Mouse (Mus musculus): Measurements from ENCODE around the gene Rtn4rl2. TPM values are rescaled to one million over a fixed set of nuclear protein-coding genes. Genes with fewer than 3 reads are reported as not detected.

The Rtn4rl2 gene
- total RNA-seq, 1 experiment: 0.80 TPM

DNA sequence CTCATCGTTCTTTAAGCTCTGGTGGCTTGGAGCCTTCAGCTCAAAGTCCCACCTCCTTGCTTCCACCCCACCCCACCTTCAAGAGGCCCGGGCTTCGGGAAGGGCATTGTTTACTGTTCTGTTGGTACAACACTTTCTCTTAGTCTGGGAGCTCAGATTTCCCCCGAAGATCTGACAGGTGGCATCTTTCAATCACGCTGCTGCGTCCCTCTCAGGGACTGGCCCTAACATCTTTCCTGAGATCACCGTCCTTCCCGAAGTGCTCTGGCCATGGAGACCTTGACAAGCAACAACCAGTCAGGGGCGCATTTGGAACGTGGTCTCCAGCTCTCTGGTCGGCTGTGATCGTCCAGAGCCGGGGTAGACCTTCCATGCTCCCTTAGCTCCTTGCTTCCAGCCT lies 64.0 kb downstream of the Rtn4rl2 start, which contains the start of gene Smtnl1:
TSS of gene Smtnl1 (minus strand) at position 101 of the 400 bp plus-strand sequence.
- H3K4me1 ChIP-seq (ENCODE audit: control insufficient read depth in 2 of 2, insufficient read depth in 2 of 2, low read length in 2 of 2, poor library complexity in 1 of 2): peaks cover 0 to 2% of the 10 kb centered on the region in 2 experiments; a peak in 1 of 4 replicates
- DNase-seq (ENCODE audit: low read depth, low spot score): no peak
- no peaks in the 10 kb centered on the region for H3K9me3 ChIP-seq (ENCODE audit: control insufficient read depth, insufficient read depth, low read depth, low read length)
- no peak within 1 kb of the TSS for H3K4me3 ChIP-seq (ENCODE audit: insufficient read depth in 1 of 2, low read depth in 1 of 2, low read length in 2 of 2, poor library complexity in 1 of 2, severe bottlenecking in 1 of 2)
- in situ Hi-C loops (cut with MboI; ENCODE audit: low sequenced_read_pairs in 2 of 2, unreplicated experiment in 2 of 2): no loop called here
- H3K36me3 ChIP-seq (ENCODE audit: control insufficient read depth, insufficient read depth, low read length, poor library complexity, severe bottlenecking): no peaks in the 10 kb centered on the region
- H3K9ac ChIP-seq (ENCODE audit: insufficient read depth, low read depth, low read length, poor library complexity, severe bottlenecking): no peak within 1 kb of the TSS
- H3K27ac ChIP-seq (ENCODE audit: insufficient read depth, low read depth, low read length, poor library complexity, severe bottlenecking): no peak within 1 kb of the TSS
- TF ChIP-seq HCFC1 (IDR thresholded peaks at IDR 0.05; ENCODE audit: borderline replicate concordance, insufficient read depth, low read length) (no peak), MAFK (IDR thresholded peaks at IDR 0.05; ENCODE audit: insufficient read depth, low read depth, low read length) (no peak), ZC3H11A (IDR thresholded peaks at IDR 0.05; ENCODE audit: borderline replicate concordance, low read depth, low read length) (no peak), CHD2 (IDR thresholded peaks at IDR 0.05; ENCODE audit: low read depth, low read length) (no peak), ZNF384 (IDR thresholded peaks at IDR 0.05; ENCODE audit: low read depth, low read length) (no peak)

Other genes with a start within 250 kb of the Rtn4rl2 start
- 48.2 and 51.5 TPM in 2 replicates for gene Ctnnd1, start 235.9 kb downstream of the Rtn4rl2 start, total RNA-seq (2012; rRNA removed)
- gene Btbd18, start 227.6 kb downstream of the Rtn4rl2 start, total RNA-seq (2012; rRNA removed): 3.2 and 3.6 TPM in 2 replicates
- gene Selenoh, start 215.9 kb downstream of the Rtn4rl2 start, total RNA-seq (2012; rRNA removed): 546 and 589 TPM in 2 replicates
- 1.1 and 2.7 TPM in 2 replicates for gene Gm28635, start 208.7 kb downstream of the Rtn4rl2 start, total RNA-seq (2012; rRNA removed)
- gene Med19, start 208.3 kb downstream of the Rtn4rl2 start, total RNA-seq (2012; rRNA removed): 17.1 and 31.4 TPM in 2 replicates
- 160 and 193 TPM in 2 replicates for gene Tmx2, start 207.6 kb downstream of the Rtn4rl2 start, total RNA-seq (2012; rRNA removed)
- 34.8 and 39.0 TPM in 2 replicates for gene Zdhhc5, start 171.5 kb downstream of the Rtn4rl2 start, total RNA-seq (2012; rRNA removed)
- gene Clp1, start 159.4 kb downstream of the Rtn4rl2 start, total RNA-seq (2012; rRNA removed): 28.6 and 36.4 TPM in 2 replicates
- 0.89 and 1.8 TPM in 2 replicates for gene Ypel4, start 152.7 kb downstream of the Rtn4rl2 start, total RNA-seq (2012; rRNA removed)
- gene Gm19426, start 143.1 kb downstream of the Rtn4rl2 start, total RNA-seq (2012; rRNA removed): 13.1 and 14.6 TPM in 2 replicates
- 6.3 and 12.2 TPM in 2 replicates for gene Serping1, start 111.3 kb downstream of the Rtn4rl2 start, total RNA-seq (2012; rRNA removed)
- gene Ube2l6, start 87.9 kb downstream of the Rtn4rl2 start, total RNA-seq (2012; rRNA removed): 0.58 and 1.9 TPM in 2 replicates
- 4.4 and 4.9 TPM in 2 replicates for gene Smtnl1, start 64.1 kb downstream of the Rtn4rl2 start, total RNA-seq (2012; rRNA removed)
- gene Timm10, start 59.7 kb downstream of the Rtn4rl2 start, total RNA-seq (2012; rRNA removed): 60.2 and 73.5 TPM in 2 replicates
- gene Slc43a1, start 47.9 kb downstream of the Rtn4rl2 start, total RNA-seq (2012; rRNA removed): 30.2 and 47.0 TPM in 2 replicates
- 12.9 and 13.8 TPM in 2 replicates for gene Slc43a3, start 49.9 kb upstream of the Rtn4rl2 start, total RNA-seq (2012; rRNA removed)
- not detected in 2 replicates for gene Prg2, start 93.8 kb upstream of the Rtn4rl2 start, total RNA-seq (2012; rRNA removed)
- gene Prg3, start 101.5 kb upstream of the Rtn4rl2 start, total RNA-seq (2012; rRNA removed): not detected in 2 replicates
- gene Ssrp1, start 150.5 kb upstream of the Rtn4rl2 start, total RNA-seq (2012; rRNA removed): 206 and 212 TPM in 2 replicates
- gene P2rx3, start 150.8 kb upstream of the Rtn4rl2 start, total RNA-seq (2012; rRNA removed): 4.6 and 5.1 TPM in 2 replicates
- gene Tnks1bp1, start 161.3 kb upstream of the Rtn4rl2 start, total RNA-seq (2012; rRNA removed): 36.7 and 61.9 TPM in 2 replicates
- 0.05 and 0.40 TPM in 2 replicates for gene Aplnr, start 249.5 kb upstream of the Rtn4rl2 start, total RNA-seq (2012; rRNA removed)